Mouse (Mus musculus): ENCODE data around the gene Hist1h2af. TPM values are rescaled to one million over a fixed set of nuclear protein-coding genes. Genes with fewer than 3 reads are reported as not detected.

Hist1h2af gene
- polyA plus RNA-seq, 1 experiment from 2014 or later: 5.4 TPM

- peak overlapping the region; percentile 40 to 42 for H3K4me3 ChIP-seq (ENCODE audit: control insufficient read depth in 1 of 2, insufficient read depth in 1 of 2, low read depth in 1 of 2, low read length in 2 of 2)
- H3K9ac ChIP-seq (ENCODE audit: low read length): peak overlapping the region; percentile 61
- peaks cover 2 to 12% of the 10 kb centered on the region in 2 experiments; a peak in 2 of 4 replicates for H3K4me1 ChIP-seq (ENCODE audit: control insufficient read depth in 2 of 2, insufficient read depth in 2 of 2, low read length in 2 of 2)
- WGBS: 6% methylated on average over 19 of the region's 19 CpGs
- H3K36me3 ChIP-seq (ENCODE audit: control insufficient read depth, insufficient read depth, low read length): no peaks in the 10 kb centered on the region
- no peaks in the 10 kb centered on the region for H3K27me3 ChIP-seq (ENCODE audit: control insufficient read depth, insufficient read depth, low read length)
- H3K9me3 ChIP-seq (ENCODE audit: control insufficient read depth, low read length): no peaks in the 10 kb centered on the region
- no peak overlapping the region for H3K27ac ChIP-seq (replicated peaks in 1 of 2; ENCODE audit: control insufficient read depth in 1 of 2, insufficient read depth in 1 of 2, low read depth in 2 of 2, low read length in 2 of 2)
- peak overlapping the region; percentile 71 for H3K4me2 ChIP-seq (ENCODE audit: low read length)
- ATAC-seq (ENCODE audit: insufficient number of reproducible peaks, insufficient read depth, low FRiP score, low read depth): no peak
Measured at GRCm38 (mm10) chr13:23497656-23498321, 35.9 kb upstream of the Hist1h2af start.

DNA sequence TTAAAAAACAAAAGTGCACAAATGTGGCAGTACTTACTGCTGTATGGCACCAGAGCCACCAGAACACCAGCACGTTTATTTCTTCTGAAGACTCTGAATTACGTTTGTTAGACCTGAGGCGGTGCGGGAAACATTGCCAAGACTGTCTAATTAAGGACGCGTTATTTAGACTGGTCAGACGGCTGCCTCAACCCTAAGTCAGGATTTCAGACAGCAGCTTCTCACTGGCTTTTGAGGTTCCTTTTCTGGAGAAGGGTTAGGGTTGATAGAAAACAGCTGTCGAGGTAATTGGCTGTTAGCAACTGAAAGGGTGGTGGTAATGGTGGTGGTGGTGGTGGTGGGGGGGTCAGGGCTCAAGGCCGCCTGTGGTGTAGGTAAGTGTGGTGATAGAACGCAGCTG is 35.1 kb upstream of the Hist1h2af start:
- peak overlapping the region; percentile 61 for H3K9ac ChIP-seq (ENCODE audit: low read length)
- no peaks in the 10 kb centered on the region for H3K27me3 ChIP-seq (ENCODE audit: control insufficient read depth, insufficient read depth, low read length)
- H3K4me3 ChIP-seq (ENCODE audit: control insufficient read depth in 1 of 2, insufficient read depth in 1 of 2, low read depth in 1 of 2, low read length in 2 of 2): peak overlapping the region; percentile 40 to 42; a peak in 3 of 4 replicates
- H3K27ac ChIP-seq (replicated peaks in 1 of 2; ENCODE audit: control insufficient read depth in 1 of 2, insufficient read depth in 1 of 2, low read depth in 2 of 2, low read length in 2 of 2): peak overlapping the region in 1 of 2 experiments; percentile 39; a peak in 1 of 4 replicates
- no peak for ATAC-seq (ENCODE audit: insufficient number of reproducible peaks, insufficient read depth, low FRiP score, low read depth)
- WGBS: 7% methylated on average over 10 of the region's 10 CpGs
- H3K4me1 ChIP-seq (ENCODE audit: control insufficient read depth in 2 of 2, insufficient read depth in 2 of 2, low read length in 2 of 2): peaks cover 2 to 12% of the 10 kb centered on the region in 2 experiments; a peak in 2 of 4 replicates
- no peaks in the 10 kb centered on the region for H3K9me3 ChIP-seq (ENCODE audit: control insufficient read depth, low read length)
- peak overlapping the region; percentile 71 for H3K4me2 ChIP-seq (ENCODE audit: low read length)
- no peaks in the 10 kb centered on the region for H3K36me3 ChIP-seq (ENCODE audit: control insufficient read depth, insufficient read depth, low read length)

GRCm38 (mm10) chr13:23499943-23500342 is 33.8 kb upstream of the Hist1h2af start:
- H3K4me2 ChIP-seq (ENCODE audit: low read length): no peak overlapping the region
- no peak for ATAC-seq (ENCODE audit: insufficient number of reproducible peaks, insufficient read depth, low FRiP score, low read depth)
- WGBS: 16% methylated on average over 7 of the region's 7 CpGs
- H3K27ac ChIP-seq (replicated peaks in 1 of 2; ENCODE audit: control insufficient read depth in 1 of 2, insufficient read depth in 1 of 2, low read depth in 2 of 2, low read length in 2 of 2): no peak overlapping the region
- no peaks in the 10 kb centered on the region for H3K27me3 ChIP-seq (ENCODE audit: control insufficient read depth, insufficient read depth, low read length)
- no peaks in the 10 kb centered on the region for H3K9me3 ChIP-seq (ENCODE audit: control insufficient read depth, low read length)
- H3K9ac ChIP-seq (ENCODE audit: low read length): no peak overlapping the region
- H3K4me1 ChIP-seq (ENCODE audit: control insufficient read depth in 2 of 2, insufficient read depth in 2 of 2, low read length in 2 of 2): peaks cover 2 to 19% of the 10 kb centered on the region in 2 experiments; a peak in 2 of 4 replicates
- no peaks in the 10 kb centered on the region for H3K36me3 ChIP-seq (ENCODE audit: control insufficient read depth, insufficient read depth, low read length)
- no peak overlapping the region for H3K4me3 ChIP-seq (ENCODE audit: control insufficient read depth in 1 of 2, insufficient read depth in 1 of 2, low read depth in 1 of 2, low read length in 2 of 2)

DNA sequence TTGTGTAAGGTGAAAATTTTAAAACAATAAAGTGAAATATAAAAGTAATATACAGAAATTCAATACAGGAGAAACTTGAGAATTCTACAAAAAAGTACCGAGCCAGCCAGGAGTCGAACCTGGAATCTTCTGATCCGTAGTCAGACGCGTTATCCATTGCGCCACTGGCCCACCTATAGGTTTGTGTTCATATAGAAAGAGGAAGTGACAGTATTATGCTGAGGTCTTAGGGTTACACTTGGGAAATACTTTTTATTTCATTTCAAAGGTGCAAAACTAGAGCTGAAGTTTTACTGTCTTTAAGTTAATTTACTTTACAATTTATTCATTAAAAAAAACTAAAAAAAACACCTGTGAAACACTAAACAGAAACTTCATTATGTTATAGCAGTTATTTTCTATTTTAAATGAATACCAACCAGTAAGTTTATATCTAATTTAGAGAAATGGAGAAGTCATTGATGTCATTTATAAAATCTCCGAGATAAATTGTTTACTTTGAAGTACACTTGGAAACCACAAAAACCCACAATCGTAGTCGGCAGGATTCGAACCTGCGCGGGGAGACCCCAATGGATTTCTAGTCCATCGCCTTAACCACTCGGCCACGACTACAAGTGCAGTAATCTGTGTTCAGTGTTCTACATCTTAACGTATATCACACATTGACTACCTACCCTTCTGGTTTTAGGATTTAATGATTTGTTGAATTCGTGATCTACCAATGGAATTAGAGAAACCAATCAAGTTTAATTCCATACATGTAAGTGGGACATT is 33.1 kb upstream of the Hist1h2af start:
- Histone ChIP-seq H3K4me1 (ENCODE audit: control insufficient read depth in 2 of 2, insufficient read depth in 2 of 2, low read length in 2 of 2) (peaks cover 6 to 25% of the 10 kb centered on the region in 2 experiments; a peak in 3 of 4 replicates), H3K36me3 (ENCODE audit: control insufficient read depth, insufficient read depth, low read length) (no peaks in the 10 kb centered on the region), H3K9ac (ENCODE audit: low read length) (no peak overlapping the region), H3K9me3 (ENCODE audit: control insufficient read depth, low read length) (no peaks in the 10 kb centered on the region), H3K4me3 (ENCODE audit: control insufficient read depth in 1 of 2, insufficient read depth in 1 of 2, low read depth in 1 of 2, low read length in 2 of 2) (no peak overlapping the region), H3K27ac (replicated peaks in 1 of 2; ENCODE audit: control insufficient read depth in 1 of 2, insufficient read depth in 1 of 2, low read depth in 2 of 2, low read length in 2 of 2) (no peak overlapping the region), H3K4me2 (ENCODE audit: low read length) (peak overlapping the region; percentile 42), H3K27me3 (ENCODE audit: control insufficient read depth, insufficient read depth, low read length) (no peaks in the 10 kb centered on the region)
- 4% methylated on average over 17 of the region's 17 CpGs for WGBS
- no peak; the same call in 1 of the 2 replicates for ATAC-seq (ENCODE audit: insufficient number of reproducible peaks, insufficient read depth, low FRiP score, low read depth)

- Histone ChIP-seq H3K4me1 (ENCODE audit: control insufficient read depth in 2 of 2, insufficient read depth in 2 of 2, low read length in 2 of 2) (peaks cover 11 to 27% of the 10 kb centered on the region in 2 experiments; a peak in 3 of 4 replicates), H3K27me3 (ENCODE audit: control insufficient read depth, insufficient read depth, low read length) (no peaks in the 10 kb centered on the region), H3K4me2 (ENCODE audit: low read length) (peak overlapping the region; percentile 42), H3K36me3 (ENCODE audit: control insufficient read depth, insufficient read depth, low read length) (no peaks in the 10 kb centered on the region), H3K9me3 (ENCODE audit: control insufficient read depth, low read length) (no peaks in the 10 kb centered on the region), H3K9ac (ENCODE audit: low read length) (no peak overlapping the region), H3K27ac (replicated peaks in 1 of 2; ENCODE audit: control insufficient read depth in 1 of 2, insufficient read depth in 1 of 2, low read depth in 2 of 2, low read length in 2 of 2) (no peak overlapping the region), H3K4me3 (ENCODE audit: control insufficient read depth in 1 of 2, insufficient read depth in 1 of 2, low read depth in 1 of 2, low read length in 2 of 2) (peak overlapping the region in 1 of 2 experiments; percentile 18; a peak in 1 of 4 replicates)
- ATAC-seq (ENCODE audit: insufficient number of reproducible peaks, insufficient read depth, low FRiP score, low read depth): no peak
- 19% methylated on average over 5 of the region's 5 CpGs for whole genome bisulfite sequencing
Measured at GRCm38 (mm10) chr13:23501511-23501910, 32.2 kb upstream of the Hist1h2af start.

DNA sequence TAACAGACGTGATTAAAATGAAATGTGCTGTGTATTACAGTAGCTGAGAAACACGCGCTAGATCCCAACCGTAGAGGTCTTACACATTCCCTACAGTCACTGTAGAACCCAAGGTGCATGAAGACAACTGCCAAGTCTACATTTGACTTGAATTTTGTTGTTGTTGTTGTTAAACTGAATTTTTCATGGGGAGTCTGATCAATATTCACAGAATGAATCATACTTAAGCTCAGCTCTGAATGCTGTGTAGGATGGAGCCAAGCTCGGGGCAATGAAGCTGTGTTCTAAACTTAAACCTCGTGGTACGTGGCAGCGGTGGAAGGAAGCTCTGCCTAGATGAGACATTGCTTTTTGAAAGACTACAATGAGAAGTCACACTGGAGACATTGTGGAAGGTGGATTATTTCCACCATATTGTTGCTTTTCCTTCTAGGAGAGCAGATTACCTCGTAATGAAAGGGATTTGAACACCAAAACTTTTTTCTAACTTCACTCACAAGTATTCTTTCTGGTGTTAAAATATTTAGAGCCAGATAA is 31.6 kb upstream of the Hist1h2af start:
- Histone ChIP-seq H3K4me2 (ENCODE audit: low read length) (peak overlapping the region; percentile 42), H3K9me3 (ENCODE audit: control insufficient read depth, low read length) (no peaks in the 10 kb centered on the region), H3K9ac (ENCODE audit: low read length) (no peak overlapping the region), H3K4me1 (ENCODE audit: control insufficient read depth in 2 of 2, insufficient read depth in 2 of 2, low read length in 2 of 2) (peaks cover 11 to 27% of the 10 kb centered on the region in 2 experiments; a peak in 3 of 4 replicates), H3K27me3 (ENCODE audit: control insufficient read depth, insufficient read depth, low read length) (no peaks in the 10 kb centered on the region), H3K27ac (replicated peaks in 1 of 2; ENCODE audit: control insufficient read depth in 1 of 2, insufficient read depth in 1 of 2, low read depth in 2 of 2, low read length in 2 of 2) (no peak overlapping the region), H3K36me3 (ENCODE audit: control insufficient read depth, insufficient read depth, low read length) (no peaks in the 10 kb centered on the region), H3K4me3 (ENCODE audit: control insufficient read depth in 1 of 2, insufficient read depth in 1 of 2, low read depth in 1 of 2, low read length in 2 of 2) (peak overlapping the region in 1 of 2 experiments; percentile 18; a peak in 1 of 4 replicates)
- ATAC-seq (ENCODE audit: insufficient number of reproducible peaks, insufficient read depth, low FRiP score, low read depth): no peak
- 36% methylated on average over 9 of the region's 9 CpGs for WGBS

GRCm38 (mm10) chr13:23502916-23503315 is 30.8 kb upstream of the Hist1h2af start:
- H3K4me2 ChIP-seq (ENCODE audit: low read length): no peak overlapping the region
- H3K27ac ChIP-seq (replicated peaks in 1 of 2; ENCODE audit: control insufficient read depth in 1 of 2, insufficient read depth in 1 of 2, low read depth in 2 of 2, low read length in 2 of 2): no peak overlapping the region
- H3K4me3 ChIP-seq (ENCODE audit: control insufficient read depth in 1 of 2, insufficient read depth in 1 of 2, low read depth in 1 of 2, low read length in 2 of 2): no peak overlapping the region
- ATAC-seq (ENCODE audit: insufficient number of reproducible peaks, insufficient read depth, low FRiP score, low read depth): no peak
- no peaks in the 10 kb centered on the region for H3K27me3 ChIP-seq (ENCODE audit: control insufficient read depth, insufficient read depth, low read length)
- H3K9me3 ChIP-seq (ENCODE audit: control insufficient read depth, low read length): no peaks in the 10 kb centered on the region
- H3K4me1 ChIP-seq (ENCODE audit: control insufficient read depth in 2 of 2, insufficient read depth in 2 of 2, low read length in 2 of 2): peaks cover 16 to 30% of the 10 kb centered on the region in 2 experiments; a peak in 3 of 4 replicates
- no peaks in the 10 kb centered on the region for H3K36me3 ChIP-seq (ENCODE audit: control insufficient read depth, insufficient read depth, low read length)
- WGBS: 51% methylated on average over 4 of the region's 4 CpGs
- H3K9ac ChIP-seq (ENCODE audit: low read length): no peak overlapping the region

Measured in heart, embryonic 14.5 days (tissue).